Mouse (Mus musculus) embryonic facial prominence, embryonic 15.5 days (tissue): ENCODE measurements around the gene Kif19a. TPM values are rescaled to one million over a fixed set of nuclear protein-coding genes. Genes with fewer than 3 reads are reported as not detected.

Experiments
- ATAC-seq: fragments of 200-750 bp; cut with Nextera tagmentation; 2 replicates; pipeline ENCODE4 v1.8.0; 2017; ENCODE audit warnings: low read depth, moderate TSS enrichment; ENCODE audit not compliant: insufficient number of reproducible peaks, low FRiP score, low TSS enrichment
- H3K27ac ChIP-seq: fragments of 300-500 bp; sonication (generic); replicated peaks from 2 replicates; pipeline ENCODE4 v1.5.1; 2015; ENCODE audit warnings: mild to moderate bottlenecking, inconsistent platforms
- H3K27me3 ChIP-seq: fragments of 300-500 bp; sonication (generic); 2 replicates; pipeline ENCODE4 v1.6.1; 2015; ENCODE audit warnings: inconsistent platforms
- H3K36me3 ChIP-seq: fragments of 300-500 bp; sonication (generic); 2 replicates; pipeline ENCODE4 v1.6.1; 2015; ENCODE audit warnings: mild to moderate bottlenecking, inconsistent platforms
- H3K4me1 ChIP-seq: fragments of 300-500 bp; sonication (generic); 2 replicates; pipeline ENCODE4 v1.6.1; 2015; ENCODE audit warnings: inconsistent platforms
- H3K4me2 ChIP-seq: fragments of 300-500 bp; sonication (generic); replicated peaks from 2 replicates; pipeline ENCODE4 v1.6.1; 2015; ENCODE audit warnings: mild to moderate bottlenecking, inconsistent platforms
- H3K4me3 ChIP-seq: fragments of 300-500 bp; sonication (generic); replicated peaks from 2 replicates; pipeline ENCODE4 v1.5.1; 2015; ENCODE audit warnings: mild to moderate bottlenecking, inconsistent platforms
- H3K9ac ChIP-seq: fragments of 300-500 bp; sonication (generic); 2 replicates; pipeline ENCODE4 v1.6.1; 2015; ENCODE audit warnings: inconsistent platforms
- H3K9me3 ChIP-seq: fragments of 300-500 bp; sonication (generic); replicated peaks from 2 replicates; pipeline ENCODE4 v1.6.1; 2016; ENCODE audit warnings: inconsistent platforms
- WGBS: fragments of 180-500 bp; shearing (Covaris S2); methylation state at CpG from one replicate; pipeline ENCODE4 v1.1.7; 2015; 5-methylcytosine and 5-hydroxymethylcytosine counted together
- polyA plus RNA-seq: library from polyadenylated mRNA; unstranded; fragments of >200 nt; fragmentation: Nextera tagmentation; extraction: Ambion mirVana; gene quantifications from 2 replicates; pipeline ENCODE4 v1.2.1, GENCODE M21; 2015

Gene Kif19a
- polyA plus RNA-seq, 1 experiment from 2014 or later, result 3.2 TPM

DNA sequence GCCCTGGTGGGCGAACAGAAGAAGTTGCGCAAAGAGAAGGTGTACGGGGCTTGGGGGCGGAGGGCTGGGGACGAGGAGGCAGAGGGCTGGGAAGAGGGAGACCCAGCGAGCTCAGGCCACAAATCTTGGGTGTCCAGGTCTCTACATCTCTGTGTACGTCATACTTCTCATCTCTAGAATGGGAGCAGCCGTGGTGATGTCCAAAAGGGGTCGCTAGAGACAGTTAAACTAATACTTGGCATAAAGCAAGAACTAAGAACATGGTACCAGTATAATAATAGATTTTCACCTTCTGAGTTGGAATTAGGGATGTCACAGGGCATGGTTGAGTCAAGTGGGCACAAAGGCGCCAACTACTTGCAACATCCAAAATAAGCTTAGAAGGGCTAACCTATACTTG, 20.7 kb downstream of the Kif19a start:
- Histone ChIP-seq H3K4me2 (peak overlapping the region; percentile 53), H3K4me1 (peaks cover 14% of the 10 kb centered on the region), H3K9ac (no peak overlapping the region), H3K27me3 (peaks cover 63% of the 10 kb centered on the region), H3K9me3 (no peaks in the 10 kb centered on the region), H3K4me3 (peak overlapping the region; percentile 28), H3K36me3 (no peaks in the 10 kb centered on the region), H3K27ac (no peak overlapping the region)
- ATAC-seq, result no peak
- 45% methylated on average over 10 of the region's 10 CpGs for WGBS

DNA sequence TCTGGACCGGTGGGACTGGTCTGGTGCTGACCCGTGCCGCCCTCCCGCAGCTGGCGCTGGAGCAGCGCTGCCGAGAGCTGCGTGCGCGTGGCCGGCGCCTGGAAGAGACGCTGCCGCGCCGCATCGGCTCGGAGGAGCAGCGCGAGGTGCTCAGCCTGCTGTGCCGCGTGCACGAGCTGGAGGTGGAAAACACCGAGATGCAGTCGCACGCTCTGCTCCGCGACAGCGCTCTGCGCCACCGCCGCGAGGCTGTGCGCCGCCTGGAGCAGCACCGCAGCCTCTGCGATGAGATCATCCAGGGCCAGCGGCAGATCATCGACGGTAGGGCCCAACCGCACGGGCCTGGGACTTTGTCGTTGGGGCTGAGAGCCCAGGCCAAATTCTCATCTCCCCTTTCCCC, 21.1 kb downstream of the Kif19a start:
- peak overlapping the region; percentile 28 for H3K4me3 ChIP-seq
- ATAC-seq, result no peak
- peaks cover 16% of the 10 kb centered on the region for H3K4me1 ChIP-seq
- H3K9ac ChIP-seq, result no peak overlapping the region
- H3K4me2 ChIP-seq, result peak overlapping the region; percentile 53
- 2% methylated on average over 43 of the region's 43 CpGs for WGBS
- H3K36me3 ChIP-seq, result no peaks in the 10 kb centered on the region
- H3K9me3 ChIP-seq, result no peaks in the 10 kb centered on the region
- H3K27ac ChIP-seq, result no peak overlapping the region
- peaks cover 67% of the 10 kb centered on the region for H3K27me3 ChIP-seq

DNA sequence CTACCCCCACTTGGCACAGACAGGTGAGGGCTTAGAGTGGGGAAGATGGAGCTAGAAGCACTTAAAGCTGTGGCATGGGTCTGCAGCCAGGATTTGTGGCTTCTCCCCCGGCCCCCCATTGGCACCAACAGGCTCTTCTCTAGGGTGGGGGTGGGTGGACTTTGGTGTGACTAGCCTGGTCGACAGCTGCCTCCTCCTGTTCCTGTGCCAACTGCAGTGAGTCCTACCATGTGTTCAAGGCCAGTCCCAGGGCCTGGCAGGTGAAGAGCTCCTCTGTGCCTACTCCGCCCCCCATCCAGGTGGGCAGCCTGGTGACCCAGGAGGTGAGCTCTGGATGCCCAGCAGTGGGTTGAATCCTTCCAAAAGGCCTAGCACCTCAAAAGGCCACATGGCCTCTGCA, 22.4 kb downstream of the Kif19a start:
- no peaks in the 10 kb centered on the region for H3K36me3 ChIP-seq
- H3K9me3 ChIP-seq, result no peaks in the 10 kb centered on the region
- H3K4me3 ChIP-seq, result no peak overlapping the region
- no peak overlapping the region for H3K27ac ChIP-seq
- ATAC-seq, result no peak
- 83% methylated on average over 3 of the region's 3 CpGs for WGBS
- H3K4me1 ChIP-seq, result peaks cover 29% of the 10 kb centered on the region
- no peak overlapping the region for H3K9ac ChIP-seq
- no peak overlapping the region for H3K4me2 ChIP-seq
- H3K27me3 ChIP-seq, result peaks cover 80% of the 10 kb centered on the region

DNA sequence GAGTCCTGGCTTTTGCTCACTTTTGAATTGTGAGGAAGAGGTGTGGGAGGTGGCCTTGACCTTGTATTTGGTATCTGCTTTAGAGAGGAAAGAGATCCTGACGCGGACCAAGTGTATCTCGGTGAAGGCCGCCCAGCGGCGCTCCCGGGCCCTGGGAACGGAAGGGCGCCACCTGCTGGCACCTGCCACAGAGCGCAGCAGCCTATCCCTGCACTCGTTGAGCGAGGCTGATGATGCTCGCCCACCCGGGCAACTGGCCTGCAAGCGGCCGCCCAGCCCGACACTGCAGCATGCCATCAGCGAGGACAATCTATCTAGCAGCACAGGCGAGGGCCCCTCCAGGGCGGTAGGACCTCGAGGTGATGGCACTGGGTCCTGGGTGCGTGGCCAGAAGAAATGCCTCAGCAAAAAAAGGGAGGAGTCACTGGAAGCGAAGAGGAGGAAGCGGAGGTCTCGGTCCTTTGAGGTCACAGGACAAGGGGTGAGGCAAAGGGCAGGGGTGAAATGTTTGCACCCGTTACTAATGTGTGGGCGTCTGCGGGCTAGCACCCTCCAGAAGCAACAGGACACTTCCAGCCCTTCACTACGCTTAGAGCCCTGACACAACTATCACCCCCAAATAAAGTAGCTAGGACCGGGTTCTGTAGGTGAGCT, 24.0 kb downstream of the Kif19a start:
- Histone ChIP-seq H3K4me2 (peak overlapping the region; percentile 43), H3K27me3 (peaks cover 96% of the 10 kb centered on the region), H3K9me3 (no peaks in the 10 kb centered on the region), H3K36me3 (no peaks in the 10 kb centered on the region), H3K4me3 (0 out of 2 replicates have a peak overlapping the region, but pooled peaks have one; percentile 12), H3K4me1 (peaks cover 29% of the 10 kb centered on the region), H3K9ac (no peak overlapping the region), H3K27ac (no peak overlapping the region)
- 0 out of 2 replicates have a peak, but pooled peaks have one; percentile 8 for ATAC-seq
- 9% methylated on average over 30 of the region's 30 CpGs for WGBS

DNA sequence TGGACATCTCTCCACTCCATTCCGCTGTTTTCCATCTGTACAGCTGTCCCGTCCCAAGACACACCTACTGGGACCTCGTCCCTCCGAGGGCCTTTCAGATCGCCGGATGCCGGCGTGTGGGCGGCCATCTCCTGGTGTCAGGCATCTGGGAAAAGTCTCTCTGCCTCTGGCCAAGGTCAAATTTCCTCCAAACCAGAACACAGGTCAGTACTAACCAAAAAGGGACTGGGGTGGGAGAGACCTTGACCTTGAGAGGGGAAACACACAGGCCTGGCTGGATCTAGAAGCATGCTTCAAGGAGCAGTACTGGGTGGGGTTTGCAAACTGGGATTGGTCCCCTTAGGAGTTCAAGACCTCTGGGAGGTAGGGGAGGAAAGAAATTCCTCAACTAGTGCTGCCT, 24.5 kb downstream of the Kif19a start:
- Histone ChIP-seq H3K4me2 (no peak overlapping the region), H3K4me1 (peaks cover 30% of the 10 kb centered on the region), H3K9me3 (no peaks in the 10 kb centered on the region), H3K27me3 (peaks cover 94% of the 10 kb centered on the region), H3K36me3 (no peaks in the 10 kb centered on the region), H3K27ac (no peak overlapping the region), H3K9ac (no peak overlapping the region), H3K4me3 (no peak overlapping the region)
- 39% methylated on average over 9 of the region's 9 CpGs for WGBS
- no peak for ATAC-seq

DNA sequence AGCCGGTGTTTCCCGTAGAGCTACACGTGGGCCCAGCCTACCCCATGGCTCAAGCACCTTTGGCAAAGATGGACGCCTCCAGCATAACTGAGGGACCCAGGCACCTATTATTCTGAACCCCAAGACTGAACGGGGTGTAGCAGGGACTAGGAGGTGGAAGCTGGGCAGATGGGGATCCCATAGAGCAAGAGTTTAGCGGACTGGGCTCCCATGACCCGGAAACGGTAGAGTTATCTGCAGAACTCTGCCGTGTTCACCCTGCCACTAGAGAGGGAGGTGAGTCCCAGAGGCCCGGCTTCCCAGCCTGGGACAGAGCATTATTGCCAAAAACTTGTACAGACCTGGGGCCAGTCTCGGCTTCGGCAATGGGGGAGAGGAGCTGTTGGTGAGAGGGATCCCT, 25.0 kb downstream of the Kif19a start:
- H3K4me3 ChIP-seq, result no peak overlapping the region
- no peak for ATAC-seq
- H3K4me2 ChIP-seq, result no peak overlapping the region
- H3K9me3 ChIP-seq, result no peaks in the 10 kb centered on the region
- H3K4me1 ChIP-seq, result peaks cover 35% of the 10 kb centered on the region
- WGBS, result 64% methylated on average over 12 of the region's 12 CpGs
- peaks cover 92% of the 10 kb centered on the region for H3K27me3 ChIP-seq
- no peak overlapping the region for H3K27ac ChIP-seq
- no peaks in the 10 kb centered on the region for H3K36me3 ChIP-seq
- H3K9ac ChIP-seq, result no peak overlapping the region

DNA sequence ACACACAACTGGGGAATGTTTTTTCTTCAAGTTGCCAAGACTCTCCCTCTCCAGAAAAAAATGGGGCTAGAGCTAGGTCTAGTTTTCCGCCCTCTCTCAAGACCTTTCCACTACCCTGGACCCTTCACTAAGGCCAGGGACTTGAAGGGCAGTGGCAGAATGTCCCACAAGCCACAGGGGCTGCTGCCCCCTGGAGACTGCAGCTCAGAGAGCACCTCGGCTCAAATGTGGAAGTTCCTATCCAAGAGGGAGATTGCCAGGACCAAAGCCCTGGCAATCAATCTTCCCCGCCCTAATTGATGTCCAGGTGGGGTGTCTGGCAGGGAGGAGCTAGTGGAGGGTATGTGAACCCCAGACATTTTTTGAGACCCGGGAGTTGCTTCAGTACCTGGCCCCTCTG, 25.7 kb downstream of the Kif19a start:
- Histone ChIP-seq H3K4me2 (no peak overlapping the region), H3K4me1 (peaks cover 41% of the 10 kb centered on the region), H3K36me3 (no peaks in the 10 kb centered on the region), H3K9me3 (no peaks in the 10 kb centered on the region), H3K27me3 (peaks cover 85% of the 10 kb centered on the region), H3K4me3 (no peak overlapping the region), H3K27ac (no peak overlapping the region), H3K9ac (no peak overlapping the region)
- no peak for ATAC-seq
- WGBS, result 33% methylated on average over 4 of the region's 4 CpGs

DNA sequence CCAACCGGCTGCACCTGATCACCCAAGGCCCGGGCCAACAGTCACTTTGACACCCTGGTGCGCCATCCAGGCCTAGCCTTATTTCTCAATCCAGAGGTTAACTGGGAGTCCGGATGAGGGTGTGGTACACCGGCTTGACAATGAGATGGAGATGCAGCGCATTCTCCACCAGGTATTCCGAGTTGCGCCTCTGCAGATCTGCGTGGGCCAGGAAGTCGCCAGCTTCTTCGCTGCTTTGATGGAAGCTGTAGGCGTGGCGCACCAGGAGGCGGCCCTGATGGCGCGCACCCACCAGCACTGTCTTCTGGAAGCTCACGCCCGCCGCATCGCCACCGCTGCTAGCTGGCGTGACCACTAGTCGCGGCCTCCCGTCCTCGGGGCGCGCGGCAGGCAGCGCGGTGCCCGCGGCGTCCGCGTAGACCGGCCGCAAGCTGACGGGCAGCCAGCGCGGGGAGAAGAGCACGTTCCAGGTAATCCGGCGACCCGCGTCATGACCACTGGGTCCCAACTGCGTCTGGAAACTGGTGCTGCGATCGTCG, 26.2 kb downstream of the Kif19a start:
- Histone ChIP-seq H3K9ac (no peak overlapping the region), H3K4me3 (peak overlapping the region; percentile 44), H3K9me3 (no peaks in the 10 kb centered on the region), H3K4me2 (peak overlapping the region; percentile 79), H3K27ac (no peak overlapping the region), H3K27me3 (peaks cover 80% of the 10 kb centered on the region), H3K4me1 (peaks cover 40% of the 10 kb centered on the region), H3K36me3 (no peaks in the 10 kb centered on the region)
- no peak for ATAC-seq
- WGBS, result 3% methylated on average over 50 of the region's 50 CpGs

DNA sequence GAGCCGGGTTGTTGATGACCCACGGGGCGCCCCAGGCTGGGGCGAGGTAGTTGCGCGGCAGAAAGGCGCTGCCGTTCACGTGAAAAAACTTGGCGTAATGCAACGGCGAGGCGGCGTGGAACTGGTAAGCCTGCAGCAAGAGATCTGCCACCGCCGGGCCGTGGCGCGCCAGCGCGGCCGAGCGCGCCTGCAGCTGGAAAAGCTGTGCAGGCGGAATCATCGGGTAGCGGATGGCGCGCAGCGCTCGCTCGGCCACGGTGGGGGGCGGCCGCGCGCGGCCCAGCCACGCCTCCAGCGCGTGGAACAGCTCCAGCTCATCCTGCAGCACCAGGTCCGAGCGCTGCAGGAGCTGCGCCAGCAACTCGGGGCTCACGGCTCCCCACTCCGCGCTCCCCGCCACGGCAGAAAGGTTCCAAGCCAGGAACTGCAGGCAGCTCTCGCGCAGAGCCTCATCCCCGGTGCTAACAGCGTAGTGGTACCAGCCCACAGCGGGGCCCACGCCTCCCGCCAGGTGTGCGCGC, 26.8 kb downstream of the Kif19a start:
- no peak for ATAC-seq
- under 1% methylated on average over 59 of the region's 59 CpGs for WGBS
- H3K9me3 ChIP-seq, result no peaks in the 10 kb centered on the region
- peak overlapping the region; percentile 44 for H3K4me3 ChIP-seq
- H3K4me1 ChIP-seq, result peaks cover 37% of the 10 kb centered on the region
- H3K27me3 ChIP-seq, result peaks cover 74% of the 10 kb centered on the region
- no peak overlapping the region for H3K27ac ChIP-seq
- peak overlapping the region; percentile 79 for H3K4me2 ChIP-seq
- H3K36me3 ChIP-seq, result no peaks in the 10 kb centered on the region
- H3K9ac ChIP-seq, result no peak overlapping the region

DNA sequence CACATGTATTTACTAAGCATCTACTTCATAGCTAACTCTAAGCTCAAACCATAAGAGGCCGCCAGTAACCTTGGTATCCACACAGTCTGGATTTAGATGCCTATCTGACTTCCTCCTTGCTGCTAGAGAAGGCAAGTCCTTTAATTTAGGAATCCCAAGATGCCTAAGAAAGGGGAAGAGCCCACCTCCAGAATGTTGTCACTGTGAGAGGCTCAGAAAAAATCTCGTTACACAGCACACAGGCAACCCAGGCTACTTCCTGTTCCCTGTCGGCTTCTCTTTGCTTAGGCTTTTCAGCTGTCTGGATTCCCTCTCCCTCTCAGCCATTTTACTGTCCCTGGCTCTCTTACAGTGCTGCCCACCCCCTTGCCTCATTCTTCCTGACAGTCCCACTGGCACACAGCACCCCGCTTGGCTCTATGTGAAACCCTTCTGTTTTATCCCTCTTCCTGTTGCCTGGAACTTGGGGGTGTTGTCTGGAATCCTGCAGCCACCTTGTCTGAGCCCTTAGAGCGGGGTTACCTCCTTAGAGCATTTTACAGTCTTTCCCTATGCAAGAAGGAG, 27.8 kb downstream of the Kif19a start:
- no peak overlapping the region for H3K4me2 ChIP-seq
- no peak overlapping the region for H3K9ac ChIP-seq
- peaks cover 37% of the 10 kb centered on the region for H3K4me1 ChIP-seq
- H3K4me3 ChIP-seq, result no peak overlapping the region
- H3K9me3 ChIP-seq, result no peaks in the 10 kb centered on the region
- H3K27ac ChIP-seq, result no peak overlapping the region
- H3K27me3 ChIP-seq, result peaks cover 64% of the 10 kb centered on the region
- no peak for ATAC-seq
- H3K36me3 ChIP-seq, result no peaks in the 10 kb centered on the region
- 46% methylated on average over 5 of the region's 5 CpGs for WGBS

DNA sequence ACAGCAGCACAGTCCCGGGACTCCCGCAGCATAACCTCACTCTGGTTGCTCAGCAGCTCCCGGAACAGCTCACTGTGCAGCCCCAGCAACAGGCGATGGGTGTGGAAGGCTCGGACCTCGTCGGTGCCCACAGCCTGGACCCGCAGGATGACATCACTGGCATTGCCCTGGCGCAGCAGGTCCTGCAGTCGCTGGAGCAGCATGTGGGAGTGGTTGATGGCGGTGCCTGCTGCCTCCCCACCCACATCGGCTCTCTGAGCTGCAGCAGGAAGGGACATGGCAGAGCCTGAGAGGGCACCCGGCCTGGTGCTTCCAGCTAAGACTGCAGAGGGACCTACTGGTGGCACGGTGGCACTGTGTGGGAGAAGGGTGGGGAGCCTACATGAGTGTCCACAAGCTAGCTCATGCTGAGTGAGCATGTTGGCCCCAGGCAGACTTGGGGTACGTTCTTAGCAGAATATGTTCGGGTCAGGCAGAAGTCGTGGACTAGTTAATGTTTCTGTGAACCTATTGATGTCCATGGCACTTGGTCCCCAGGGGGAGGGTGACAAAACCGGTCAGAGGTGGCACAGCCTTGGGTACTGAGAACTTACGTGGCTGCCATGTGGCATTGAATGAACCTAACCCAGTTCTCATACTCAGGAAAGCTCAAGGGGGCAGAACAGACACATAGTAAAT, 28.8 kb downstream of the Kif19a start:
- Histone ChIP-seq H3K27me3 (peaks cover 56% of the 10 kb centered on the region), H3K4me1 (peaks cover 34% of the 10 kb centered on the region), H3K9me3 (no peaks in the 10 kb centered on the region), H3K4me2 (no peak overlapping the region), H3K4me3 (no peak overlapping the region), H3K36me3 (no peaks in the 10 kb centered on the region), H3K9ac (no peak overlapping the region), H3K27ac (no peak overlapping the region)
- no peak for ATAC-seq
- WGBS, result 69% methylated on average over 19 of the region's 19 CpGs
